Mouse (Mus musculus) embryo, embryonic 9.5 days (tissue): Measurements from ENCODE around the gene Msi2.

ENCODE experiments used
- DNase-seq: peaks from one replicate; pipeline ENCODE4 v3.0.0-alpha.2; 2017; ENCODE audit errors: extremely low spot score

Gene Msi2

DNA sequence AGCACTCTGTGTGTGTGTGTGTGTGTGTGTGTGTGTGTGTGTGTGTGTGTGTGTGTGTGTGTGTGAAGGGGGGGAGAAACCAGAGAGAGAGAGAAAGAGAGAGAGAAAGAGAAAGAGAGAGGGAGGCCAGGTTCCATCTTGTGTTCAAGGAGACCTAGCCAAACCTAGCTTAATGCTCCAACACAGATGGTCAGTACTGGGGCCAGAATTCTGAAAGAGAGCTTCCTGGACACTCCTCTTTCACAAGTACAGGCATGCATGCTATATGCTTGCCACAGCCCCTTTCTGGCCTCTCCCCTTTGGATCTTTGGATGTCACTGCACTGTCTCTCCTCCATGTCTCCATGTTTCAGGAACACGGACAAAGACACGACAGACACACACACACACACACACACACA, 41.7 kb downstream of the Msi2 start:
- DNase-seq: no peak

- DNase-seq: no peak
These were observed 42.6 kb downstream of the Msi2 start for GRCm38 (mm10) chr11:88675526-88676353.

DNA sequence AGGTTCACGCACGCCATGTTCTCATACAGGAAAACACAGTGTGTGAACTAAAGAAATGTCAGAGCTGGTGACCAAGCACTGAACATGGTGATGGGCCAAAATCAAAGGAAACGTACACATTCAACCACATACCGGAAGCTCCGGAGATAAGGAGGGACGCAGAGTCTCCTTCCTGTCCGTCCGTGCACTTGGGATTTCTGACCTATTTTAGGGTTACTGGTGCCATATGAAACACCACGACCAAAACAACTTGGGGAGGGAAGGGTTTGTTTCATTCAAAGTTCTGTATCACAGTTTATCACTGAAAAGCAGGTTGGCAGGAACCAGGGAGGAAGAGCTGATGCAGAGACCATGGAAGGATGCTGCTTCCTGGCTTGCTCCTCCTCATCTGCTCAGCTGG, 44.2 kb downstream of the Msi2 start:
- no peak for DNase-seq

GRCm38 (mm10) chr11:88670925-88671324, 47.4 kb downstream of the Msi2 start:
- DNase-seq: no peak

- no peak for DNase-seq
These were observed 49.2 kb downstream of the Msi2 start for GRCm38 (mm10) chr11:88669106-88669505.

DNA sequence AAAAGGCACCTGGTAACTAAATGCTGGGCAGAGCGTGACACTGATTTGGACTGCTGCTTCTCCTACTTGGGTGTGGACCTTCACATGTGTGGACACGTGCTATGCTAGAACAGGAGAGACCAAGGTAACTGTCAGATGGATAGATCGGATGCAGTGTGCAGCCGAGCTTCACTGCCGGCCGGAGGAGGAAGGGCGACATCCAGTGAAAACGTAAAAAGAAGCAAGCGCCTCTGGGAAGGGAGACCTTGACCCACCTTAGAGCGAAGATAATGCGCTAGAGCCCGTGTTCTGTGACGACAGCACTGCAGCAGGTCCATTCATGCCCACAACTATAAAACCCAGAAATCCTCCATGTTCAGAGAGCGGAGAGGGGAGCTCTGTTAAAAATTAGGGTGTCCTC, 50.0 kb downstream of the Msi2 start:
- no peak for DNase-seq

GRCm38 (mm10) chr11:88665799-88666198, 52.5 kb downstream of the Msi2 start:
- DNase-seq: no peak

DNA sequence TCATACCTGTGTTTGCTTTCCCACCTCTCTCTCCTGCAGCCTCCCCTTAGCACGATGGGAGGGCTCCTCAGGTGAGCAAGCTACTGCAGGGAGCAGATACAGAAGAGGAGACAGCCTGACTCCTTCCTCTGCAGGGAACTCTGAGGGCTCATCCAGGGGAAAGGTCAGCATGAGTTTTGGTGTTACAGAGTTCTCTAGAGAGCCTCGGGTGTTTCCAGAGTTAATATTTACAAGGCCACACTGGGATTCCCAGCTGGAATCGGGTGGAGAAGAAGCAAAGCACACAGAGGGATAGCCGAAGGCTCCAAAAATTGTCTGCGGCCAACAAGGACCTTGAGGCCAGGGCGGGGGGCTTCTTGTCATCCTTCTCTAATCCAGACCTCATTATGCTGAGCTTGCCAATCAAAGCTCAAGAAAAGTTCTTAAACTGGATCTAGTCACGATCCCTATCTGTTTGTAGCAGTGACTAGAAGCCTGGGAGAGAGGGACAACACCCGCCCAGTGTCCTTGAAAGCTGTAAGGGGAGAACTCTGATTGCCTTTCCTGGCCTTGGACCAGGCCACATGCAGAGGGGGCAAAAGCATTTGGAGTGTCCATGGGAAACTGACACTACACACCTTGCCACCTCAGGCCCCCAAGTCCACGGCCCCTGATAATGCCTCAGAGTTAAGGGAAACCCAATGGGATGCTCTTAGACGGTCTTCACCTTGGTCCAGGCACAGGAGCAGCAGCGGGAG, 56.7 kb downstream of the Msi2 start:
- DNase-seq: no peak

- DNase-seq: no peak
These were observed 57.9 kb downstream of the Msi2 start for GRCm38 (mm10) chr11:88660404-88660803.

- DNase-seq: no peak
These were observed 59.4 kb downstream of the Msi2 start for GRCm38 (mm10) chr11:88658926-88659325.

- DNase-seq: no peak
These were observed 62.5 kb downstream of the Msi2 start for GRCm38 (mm10) chr11:88655786-88656185.

GRCm38 (mm10) chr11:88655214-88655566, 63.1 kb downstream of the Msi2 start:
- no peak for DNase-seq

DNA sequence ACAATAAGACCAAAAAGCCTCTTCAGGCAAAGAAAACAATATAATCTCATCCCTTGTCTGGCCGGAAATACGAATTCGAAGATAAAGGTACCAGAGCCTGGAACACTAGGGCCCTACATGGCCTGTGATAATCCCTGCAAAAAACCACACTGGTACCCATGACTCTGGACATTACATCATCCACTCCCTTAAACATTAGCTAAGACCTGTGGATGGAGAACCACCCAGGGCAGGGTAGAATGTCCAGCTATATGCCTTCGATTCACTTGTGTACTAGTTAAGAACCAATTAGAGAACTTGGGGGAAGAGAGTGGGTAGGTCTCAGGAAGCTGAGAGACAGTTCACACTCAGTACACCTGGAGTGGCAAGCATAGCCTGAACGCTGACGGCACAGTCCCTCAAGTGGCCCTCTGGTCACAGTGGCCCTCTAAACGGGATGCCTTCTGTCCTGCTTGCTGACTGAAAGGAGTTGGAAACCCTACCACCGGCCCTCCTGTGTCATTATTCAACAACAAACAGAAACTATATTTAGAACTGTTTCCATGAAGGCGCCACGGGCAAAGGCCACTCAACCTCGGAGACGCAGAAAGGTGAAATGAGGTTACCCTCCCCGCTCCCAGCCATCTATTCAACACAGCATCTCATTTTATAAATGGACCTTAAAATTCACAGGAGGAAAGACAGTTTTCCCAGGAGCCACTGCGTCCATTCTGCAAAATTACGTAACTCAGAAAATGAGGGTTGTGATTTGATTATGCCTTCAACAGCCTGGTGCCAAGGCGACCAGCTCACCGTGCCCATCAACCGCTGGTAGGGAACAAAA, 63.7 kb downstream of the Msi2 start:
- DNase-seq: no peak

DNA sequence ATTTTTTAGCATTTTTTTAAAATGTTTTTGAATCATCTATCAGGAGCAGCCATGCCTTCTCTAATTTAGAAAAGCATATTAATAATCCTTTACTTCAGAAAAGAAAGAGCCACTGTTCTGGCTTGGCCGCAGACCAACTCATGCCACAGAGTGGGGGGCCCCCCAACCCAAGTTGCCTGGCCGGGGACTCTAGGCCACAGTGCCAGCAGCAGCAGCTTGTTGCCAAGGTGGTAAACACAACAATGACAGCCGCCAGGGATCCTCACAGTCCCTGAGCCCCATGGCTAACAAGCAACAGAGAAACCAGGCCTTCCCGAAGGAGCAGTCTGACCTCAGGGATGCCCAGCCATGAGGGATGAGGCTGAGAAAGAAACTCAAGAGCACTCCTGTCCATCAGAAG, 68.0 kb downstream of the Msi2 start:
- DNase-seq: no peak

- DNase-seq: no peak
These were observed 69.3 kb downstream of the Msi2 start for GRCm38 (mm10) chr11:88649009-88649408.

DNA sequence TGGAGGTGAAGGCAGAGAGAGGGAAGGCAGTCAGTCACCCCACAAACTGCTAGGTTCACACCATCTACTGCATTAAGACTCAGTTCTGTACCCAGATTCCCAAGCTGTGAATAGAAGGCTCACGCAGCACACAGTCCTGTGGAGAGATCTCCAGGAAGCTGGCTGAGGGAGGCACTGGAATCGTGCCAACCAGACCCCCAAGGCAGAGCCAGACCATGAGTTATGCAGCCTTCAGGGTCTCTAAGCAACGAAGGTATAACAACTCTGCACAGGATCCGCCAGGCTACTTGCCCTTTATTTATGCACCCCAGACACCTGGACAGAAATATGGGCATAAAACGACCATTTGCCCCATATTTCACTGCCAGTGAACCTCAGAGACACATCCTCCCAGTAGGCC, 69.9 kb downstream of the Msi2 start:
- no peak for DNase-seq

DNA sequence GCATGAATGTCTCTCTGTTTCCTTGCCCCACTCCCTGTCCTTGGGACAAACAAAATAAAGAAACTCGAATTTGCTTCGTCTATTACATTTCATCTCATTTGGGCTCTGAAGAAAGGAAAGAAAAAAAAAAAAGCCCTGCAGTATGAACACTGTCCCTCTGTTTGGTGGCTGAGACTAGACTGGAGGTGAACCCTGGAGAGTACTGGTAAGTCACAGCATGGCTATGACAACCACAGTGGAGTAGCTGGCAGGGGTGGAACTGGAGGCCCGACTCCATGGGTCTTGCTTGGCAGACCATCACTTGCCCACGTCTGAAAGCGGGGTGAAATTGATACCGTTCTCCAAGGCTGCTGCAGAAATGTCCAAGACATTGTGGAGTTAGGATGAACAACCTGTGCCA, 71.8 kb downstream of the Msi2 start:
- no peak for DNase-seq

GRCm38 (mm10) chr11:88645821-88646220, 72.5 kb downstream of the Msi2 start:
- no peak for DNase-seq

- no peak for DNase-seq
These were observed 73.6 kb downstream of the Msi2 start for GRCm38 (mm10) chr11:88644719-88645118.

GRCm38 (mm10) chr11:88639862-88640261, 78.5 kb downstream of the Msi2 start:
- DNase-seq: no peak

DNA sequence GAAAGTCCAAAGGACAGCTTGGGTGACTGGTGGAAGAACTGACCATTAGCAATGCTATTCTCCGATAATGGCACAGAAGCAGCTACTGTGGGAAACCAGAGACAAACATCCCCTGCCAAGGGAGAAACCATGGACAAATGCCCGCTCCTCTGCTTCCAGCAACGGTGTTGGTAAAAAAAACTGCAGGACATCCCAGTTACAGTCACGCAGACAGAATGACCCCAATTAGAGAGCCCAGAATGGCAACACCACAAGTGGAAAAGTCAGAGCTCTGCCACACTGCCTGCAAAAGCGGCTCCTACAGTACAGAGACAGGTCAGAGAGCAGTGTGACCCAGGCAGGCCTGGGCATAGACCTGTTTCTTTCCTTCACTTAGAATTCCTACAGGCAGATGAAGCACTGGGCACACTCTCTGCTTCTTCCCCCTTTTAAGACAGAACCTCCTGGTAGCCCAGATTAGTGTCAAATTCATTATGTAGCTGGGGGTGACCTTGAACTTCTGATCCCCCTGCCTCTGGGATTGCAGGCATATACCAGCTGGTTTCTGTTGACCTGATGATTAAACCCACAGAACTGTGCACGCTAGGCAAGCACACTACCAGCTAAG, 79.3 kb downstream of the Msi2 start:
- DNase-seq: no peak

DNA sequence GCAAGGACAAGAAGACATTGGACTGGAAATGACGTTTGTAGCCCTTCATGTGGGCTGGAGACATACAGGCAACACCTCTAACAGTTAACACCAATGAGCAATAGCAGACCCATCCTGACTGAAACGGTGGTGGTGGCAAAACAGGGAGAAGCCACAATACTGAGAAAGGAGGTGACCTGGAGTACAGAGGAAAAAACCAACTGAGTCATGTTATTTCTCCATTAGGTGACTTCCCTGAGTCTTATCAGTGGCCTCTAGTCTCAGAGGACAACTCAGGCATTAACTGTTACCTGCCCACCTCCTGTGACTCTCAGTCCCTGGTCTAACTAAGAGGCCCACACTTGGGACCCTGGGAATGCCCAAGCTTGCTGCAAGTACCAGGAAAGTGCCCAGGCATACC, 80.1 kb downstream of the Msi2 start:
- no peak for DNase-seq
